Mouse (Mus musculus): ENCODE results near the gene Parva.

DNA sequence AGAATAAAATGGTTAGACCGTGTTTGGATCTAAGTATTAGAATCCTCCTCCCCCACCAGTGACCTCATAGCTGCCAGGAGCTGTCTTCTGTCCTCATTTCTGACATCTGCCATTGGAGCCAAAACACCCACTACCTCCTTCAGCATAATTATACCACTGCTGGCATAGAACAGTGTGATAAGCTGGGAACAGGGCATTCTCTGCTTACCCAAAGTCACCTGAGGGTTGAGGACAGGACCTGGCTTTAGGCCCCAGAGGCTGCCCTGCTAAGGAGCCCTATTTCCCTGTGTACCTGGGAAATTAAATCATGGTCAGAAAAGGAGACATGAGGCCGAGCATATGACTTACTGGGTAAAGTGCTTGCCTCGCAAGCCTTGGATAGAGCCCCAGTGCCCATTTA, 134.2 kb downstream of the Parva start:
- TF ChIP-seq CTCF (IDR thresholded peaks at IDR 0.05; ENCODE audit: insufficient read depth, low read depth, low read length) = no peak
- no peak for TF ChIP-seq POLR2A (IDR thresholded peaks at IDR 0.05; ENCODE audit: insufficient read depth, low read depth, low read length)
